Mouse (Mus musculus): Measurements from ENCODE around the gene Gm20817. TPM values are rescaled to one million over a fixed set of nuclear protein-coding genes. Genes with fewer than 3 reads are reported as not detected.
"Not testable (repeated sequence)": the region's sequence is repeated elsewhere in the genome, so short reads cannot be mapped to it uniquely, and the experiment has no call there.

Gm20817 gene
- polyA plus RNA-seq (2015; fragmentation: Nextera tagmentation; extraction: Ambion mirVana), result not detected in 2 replicates

DNA sequence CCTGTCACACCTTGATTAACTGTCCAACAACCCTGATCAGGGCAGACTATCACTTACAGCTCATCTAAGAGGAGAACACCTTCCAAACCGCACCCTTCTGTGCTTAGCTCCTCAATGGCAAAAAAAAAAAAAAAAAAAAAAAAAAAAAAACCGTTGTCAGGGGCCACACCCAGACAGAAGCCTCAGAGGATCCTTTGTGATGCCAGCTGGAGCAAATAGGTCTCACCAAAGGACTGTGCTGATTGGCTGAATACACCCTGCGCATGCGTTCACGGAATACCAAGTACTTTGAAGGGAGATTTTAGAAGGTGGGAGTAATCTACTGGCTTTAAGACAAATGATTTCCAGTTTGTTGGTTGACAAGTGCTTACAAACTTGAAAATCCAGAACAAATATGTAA, at the start of gene Gm20817:
Gm20817 (minus strand) TSS at position 101 of the 400 bp plus-strand sequence.
- WGBS, result no CpG with 5 or more reads among the region's 5 CpGs
- not testable (repeated sequence) for H3K4me3 ChIP-seq; H3K4me1 ChIP-seq; H3K27ac ChIP-seq; H3K4me2 ChIP-seq (replicated peaks); H3K9me3 ChIP-seq; ATAC-seq (ENCODE audit: low FRiP score, low read depth); H3K9ac ChIP-seq; H3K27me3 ChIP-seq; H3K36me3 ChIP-seq

Measured in limb, embryonic 13.5 days (tissue).